Mouse (Mus musculus) midbrain, embryonic 10.5 days (tissue): ENCODE data around the gene Aph1a. TPM values are rescaled to one million over a fixed set of nuclear protein-coding genes. Genes with fewer than 3 reads are reported as not detected.
"Not testable (repeated sequence)": the region's sequence is repeated elsewhere in the genome, so short reads cannot be mapped to it uniquely, and the experiment has no call there.

Experiments used
- DNase-seq: peaks from one replicate; pipeline ENCODE4 v3.0.0-alpha.2; 2017; ENCODE audit warnings: low spot score
- H3K27ac ChIP-seq: fragments of 300-500 bp; sonication (generic); replicated peaks from 2 replicates; pipeline ENCODE4 v1.5.1; 2016; ENCODE audit warnings: mild to moderate bottlenecking
- H3K27me3 ChIP-seq: fragments of 300-500 bp; sonication (generic); 2 replicates; pipeline ENCODE4 v1.6.1; 2016; ENCODE audit warnings: low read depth, mild to moderate bottlenecking; ENCODE audit not compliant: poor library complexity, severe bottlenecking
- H3K36me3 ChIP-seq: fragments of 300-500 bp; sonication (generic); 2 replicates; pipeline ENCODE4 v1.6.1; 2016; ENCODE audit warnings: mild to moderate bottlenecking, moderate library complexity
- H3K4me1 ChIP-seq: fragments of 300-500 bp; sonication (generic); 2 replicates; pipeline ENCODE4 v1.6.1; 2016
- H3K4me3 ChIP-seq: fragments of 300-500 bp; sonication (generic); 2 replicates; pipeline ENCODE4 v1.5.1; 2016; ENCODE audit warnings: mild to moderate bottlenecking, moderate library complexity
- H3K9me3 ChIP-seq: fragments of 300-500 bp; sonication (generic); replicated peaks from 2 replicates; pipeline ENCODE4 v1.6.1; 2016; ENCODE audit warnings: mild to moderate bottlenecking
- WGBS: fragments of 180-500 bp; shearing (Covaris S2); methylation state at CpG from one replicate; pipeline ENCODE4 v1.1.7; 2016; 5-methylcytosine and 5-hydroxymethylcytosine counted together
- polyA plus RNA-seq: library from polyadenylated mRNA; unstranded; fragments of >200 nt; fragmentation: Nextera tagmentation; extraction: Ambion mirVana; gene quantifications from 2 replicates; pipeline ENCODE4 v1.2.1, GENCODE M21; 2016

Gene Aph1a
- polyA plus RNA-seq, 1 experiment from 2014 or later = 31.1 TPM

DNA sequence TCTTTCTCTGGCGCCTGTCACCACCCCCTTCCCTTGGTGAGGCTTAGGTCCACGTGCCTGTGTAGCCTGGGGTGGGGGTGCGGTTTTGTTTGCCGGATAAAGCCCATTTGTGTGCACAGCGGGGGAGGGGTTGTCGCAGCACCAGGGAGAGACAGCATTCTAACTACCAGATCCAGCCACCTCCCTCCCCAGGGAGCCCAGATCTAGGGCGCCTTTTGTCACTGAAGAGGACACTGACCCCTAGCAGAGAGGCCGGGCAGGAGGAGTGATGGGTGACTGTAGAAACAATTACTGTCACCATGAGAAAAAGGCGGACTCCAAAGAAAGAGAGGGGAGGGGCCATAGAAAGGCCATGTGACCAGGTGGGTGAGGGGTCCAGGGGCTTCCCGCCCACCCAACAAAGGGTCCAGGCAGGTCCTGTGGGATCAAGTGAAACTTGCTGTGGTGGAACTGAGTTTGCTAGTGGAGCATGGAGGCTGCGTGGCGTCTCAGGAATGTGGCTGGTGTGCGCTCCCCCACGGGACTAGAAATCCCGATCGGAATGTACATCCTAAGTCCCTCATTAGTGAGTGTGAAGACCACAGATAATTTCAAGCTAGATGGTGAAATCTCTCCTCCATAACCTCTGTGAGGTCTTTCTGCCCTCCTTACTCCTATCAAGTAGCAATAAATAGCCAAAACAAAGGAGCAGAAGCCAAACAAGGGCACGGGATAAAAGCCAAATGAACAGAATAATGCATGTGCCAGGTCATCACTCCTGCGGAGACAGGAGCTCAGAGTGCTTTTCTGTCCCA lies 11.6 kb downstream of the Aph1a start:
- H3K27me3 ChIP-seq = peaks cover 10% of the 10 kb centered on the region
- peaks cover 59% of the 10 kb centered on the region for H3K4me1 ChIP-seq
- H3K27ac ChIP-seq = peak overlapping the region; percentile 93
- no peaks in the 10 kb centered on the region for H3K9me3 ChIP-seq
- WGBS = 0% methylated on average over 18 of the region's 18 CpGs
- peaks cover 16% of the 10 kb centered on the region for H3K36me3 ChIP-seq
- H3K4me3 ChIP-seq = peak overlapping the region; percentile 59
- peak; percentile 83 for DNase-seq

DNA sequence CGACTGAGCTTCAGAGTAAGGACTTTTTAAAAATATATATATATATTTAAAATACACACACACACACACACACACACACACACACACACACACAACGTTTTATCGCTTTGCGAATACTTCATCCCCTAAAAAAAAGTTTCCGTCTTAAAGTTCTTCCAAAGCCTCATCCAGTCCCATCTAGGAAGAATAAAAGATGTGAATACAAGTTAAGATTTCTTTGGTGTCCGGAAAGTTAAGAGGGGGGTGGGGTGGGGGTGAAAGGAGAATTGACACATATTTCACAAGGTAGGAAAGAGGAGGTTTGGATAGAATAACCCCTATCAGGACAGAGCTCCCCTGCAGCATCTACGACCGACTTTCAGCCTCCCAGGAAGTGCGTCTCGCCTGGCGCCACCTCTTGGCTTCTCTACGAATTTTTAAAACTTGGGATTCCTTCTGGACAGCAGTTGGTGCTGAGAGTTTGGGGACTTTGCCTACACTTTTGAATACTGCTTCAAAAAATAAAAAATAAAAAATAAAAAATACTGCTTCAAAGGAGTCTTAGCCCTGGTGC lies 12.2 kb downstream of the Aph1a start:
- peaks cover 10% of the 10 kb centered on the region for H3K27me3 ChIP-seq
- peak; percentile 71 for DNase-seq
- peak overlapping the region; percentile 59 for H3K4me3 ChIP-seq
- H3K4me1 ChIP-seq = peaks cover 59% of the 10 kb centered on the region
- peaks cover 10% of the 10 kb centered on the region for H3K36me3 ChIP-seq
- 2% methylated on average over 12 of the region's 12 CpGs for WGBS
- H3K27ac ChIP-seq = peak overlapping the region; percentile 93
- H3K9me3 ChIP-seq = no peaks in the 10 kb centered on the region

DNA sequence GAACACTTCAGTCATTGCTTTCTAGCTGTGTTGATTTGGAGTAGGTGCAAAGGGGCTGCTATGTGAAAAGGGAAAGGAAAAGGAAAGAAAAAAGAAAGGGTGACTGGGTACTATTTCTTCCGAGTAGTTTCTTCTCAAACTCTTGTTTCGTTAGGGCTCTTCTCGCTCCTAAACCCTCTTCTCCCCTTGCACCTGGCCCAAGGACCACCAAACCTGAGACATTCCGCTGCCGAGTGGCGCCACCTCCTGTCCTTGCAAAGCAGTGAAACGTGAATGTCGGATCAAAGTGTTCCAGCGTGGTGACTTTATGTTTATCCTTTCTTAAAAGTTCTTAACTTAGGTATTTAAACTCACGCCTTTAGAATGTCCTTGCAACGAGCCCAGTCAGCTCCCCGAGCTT lies 13.1 kb downstream of the Aph1a start:
- peaks cover 10% of the 10 kb centered on the region for H3K27me3 ChIP-seq
- WGBS = under 1% methylated on average over 12 of the region's 12 CpGs
- H3K36me3 ChIP-seq = peaks cover 1% of the 10 kb centered on the region
- H3K4me3 ChIP-seq = peak overlapping the region; percentile 59
- no peaks in the 10 kb centered on the region for H3K9me3 ChIP-seq
- H3K4me1 ChIP-seq = peaks cover 53% of the 10 kb centered on the region
- DNase-seq = peak; percentile 64
- 0 out of 2 replicates have a peak overlapping the region, but pooled peaks have one; percentile 93 for H3K27ac ChIP-seq

DNA sequence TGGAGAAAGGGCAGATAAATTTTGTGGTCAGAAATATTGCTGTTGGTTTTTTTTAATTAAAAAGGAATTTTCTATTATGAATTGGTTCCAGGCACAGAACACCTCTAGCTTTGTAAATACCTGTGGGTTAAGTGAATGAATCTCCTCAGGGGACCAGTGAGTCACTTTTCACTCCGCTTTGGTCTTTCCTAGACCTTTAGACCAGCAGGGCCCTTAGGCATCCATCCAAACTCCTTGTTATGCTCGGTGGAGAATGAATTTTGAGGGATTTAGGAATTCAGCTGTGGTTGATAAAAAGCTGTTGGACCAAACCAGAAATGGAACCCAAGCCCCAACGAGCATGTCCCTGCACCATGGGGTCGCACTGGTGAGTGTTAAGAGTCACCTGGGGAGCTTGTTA lies 13.8 kb downstream of the Aph1a start:
- Histone ChIP-seq H3K27ac (no peak overlapping the region), H3K27me3 (peaks cover 10% of the 10 kb centered on the region), H3K4me3 (no peak overlapping the region), H3K9me3 (no peaks in the 10 kb centered on the region), H3K36me3 (no peaks in the 10 kb centered on the region), H3K4me1 (peaks cover 46% of the 10 kb centered on the region)
- no peak for DNase-seq
- WGBS = 54% methylated on average over 4 of the region's 4 CpGs

DNA sequence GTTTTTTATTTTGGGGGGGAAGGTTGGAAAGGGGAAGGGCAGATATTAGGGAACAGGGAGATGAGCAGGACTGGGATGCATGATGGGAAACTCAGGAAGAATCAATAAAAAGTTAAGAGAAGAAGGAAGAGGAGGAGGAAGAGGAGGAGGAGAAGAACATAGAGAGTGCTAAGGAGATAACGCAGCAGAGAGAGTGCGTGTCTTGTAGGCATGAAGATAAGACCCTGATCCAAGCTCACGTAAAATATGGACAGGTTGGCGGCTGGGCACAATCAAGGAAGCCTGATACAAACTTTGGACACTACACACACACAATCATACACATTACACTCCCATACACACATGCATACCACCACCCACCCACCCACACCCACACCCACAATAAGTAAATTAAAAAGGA lies 20.9 kb downstream of the Aph1a start:
- WGBS = 92% methylated on average over 4 of the region's 4 CpGs
- Histone ChIP-seq H3K27ac (no peak overlapping the region), H3K9me3 (no peaks in the 10 kb centered on the region), H3K4me3 (no peak overlapping the region), H3K27me3 (no peaks in the 10 kb centered on the region), H3K4me1 (no peaks in the 10 kb centered on the region), H3K36me3 (no peaks in the 10 kb centered on the region)
- no peak for DNase-seq

DNA sequence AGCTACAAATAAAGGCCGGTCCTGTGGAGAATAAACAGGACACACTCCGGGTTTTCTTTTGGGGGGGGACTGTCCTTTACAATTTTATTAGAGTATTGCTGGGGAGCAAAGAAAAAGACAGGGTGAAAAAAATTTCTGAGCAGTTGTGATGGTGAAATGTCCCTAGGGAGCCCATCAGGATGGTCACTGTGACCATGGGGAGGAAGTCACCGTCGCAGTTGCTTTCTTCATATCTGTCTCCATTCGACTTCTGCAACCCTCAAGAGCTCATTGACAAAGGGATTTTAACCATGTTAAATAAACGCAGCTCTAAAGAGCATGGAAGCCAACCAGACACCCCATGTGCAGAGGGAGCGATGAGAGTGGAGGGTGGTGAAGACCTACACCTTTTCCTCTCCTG lies 23.0 kb downstream of the Aph1a start:
- H3K27ac ChIP-seq = no peak overlapping the region
- H3K4me3 ChIP-seq = no peak overlapping the region
- peaks cover 6% of the 10 kb centered on the region; the same call in 1 of the 2 replicates for H3K4me1 ChIP-seq
- H3K36me3 ChIP-seq = no peaks in the 10 kb centered on the region
- no peaks in the 10 kb centered on the region for H3K9me3 ChIP-seq
- no peak for DNase-seq
- 80% methylated on average over 7 of the region's 7 CpGs for WGBS
- H3K27me3 ChIP-seq = no peaks in the 10 kb centered on the region

DNA sequence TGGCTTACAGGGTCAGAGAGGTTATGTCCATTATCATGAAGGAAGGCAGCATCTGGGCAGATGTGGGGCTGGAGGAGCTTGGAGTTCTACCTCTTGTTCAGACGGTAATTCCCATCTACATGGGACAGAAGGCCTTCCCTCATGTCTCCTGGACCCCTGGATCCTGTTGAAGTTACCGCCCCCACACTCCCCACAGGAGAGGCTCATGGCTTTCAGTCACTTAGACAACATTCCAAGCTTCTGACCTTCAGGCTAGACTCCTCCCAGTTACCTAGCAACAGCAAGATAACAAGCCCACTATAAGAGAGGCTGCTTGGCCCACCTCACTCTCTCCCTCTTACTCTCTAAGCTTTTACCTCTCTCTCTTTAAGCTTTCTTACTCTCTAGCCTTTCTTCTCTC lies 26.8 kb downstream of the Aph1a start:
- H3K36me3 ChIP-seq, DNase-seq, H3K9me3 ChIP-seq, H3K4me1 ChIP-seq, H3K27me3 ChIP-seq, H3K4me3 ChIP-seq, H3K27ac ChIP-seq: not testable (repeated sequence)
- 74% methylated on average over 2 of the region's 2 CpGs for WGBS

DNA sequence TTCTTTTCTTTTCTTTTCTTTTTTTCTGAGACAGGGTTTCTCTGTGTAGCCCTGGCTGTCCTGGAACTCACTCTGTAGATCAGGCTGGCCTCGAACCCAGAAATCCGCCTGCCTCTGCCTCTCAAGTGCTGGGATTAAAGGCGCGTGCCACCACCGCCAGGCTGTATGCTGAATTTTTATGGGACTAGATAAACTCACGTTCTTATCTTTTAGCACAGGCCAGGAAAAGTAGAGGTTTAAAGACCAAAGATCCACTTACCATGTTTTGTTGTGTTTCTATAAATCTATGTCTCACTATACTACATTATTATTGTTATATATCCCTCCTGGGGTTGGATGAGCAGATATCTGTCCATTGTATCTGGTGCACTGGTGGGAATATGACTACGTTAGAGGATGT lies 29.7 kb downstream of the Aph1a start:
- H3K27ac ChIP-seq, H3K4me1 ChIP-seq, H3K9me3 ChIP-seq, H3K36me3 ChIP-seq, DNase-seq, H3K27me3 ChIP-seq, H3K4me3 ChIP-seq: not testable (repeated sequence)
- WGBS = 90% methylated on average over 7 of the region's 7 CpGs

DNA sequence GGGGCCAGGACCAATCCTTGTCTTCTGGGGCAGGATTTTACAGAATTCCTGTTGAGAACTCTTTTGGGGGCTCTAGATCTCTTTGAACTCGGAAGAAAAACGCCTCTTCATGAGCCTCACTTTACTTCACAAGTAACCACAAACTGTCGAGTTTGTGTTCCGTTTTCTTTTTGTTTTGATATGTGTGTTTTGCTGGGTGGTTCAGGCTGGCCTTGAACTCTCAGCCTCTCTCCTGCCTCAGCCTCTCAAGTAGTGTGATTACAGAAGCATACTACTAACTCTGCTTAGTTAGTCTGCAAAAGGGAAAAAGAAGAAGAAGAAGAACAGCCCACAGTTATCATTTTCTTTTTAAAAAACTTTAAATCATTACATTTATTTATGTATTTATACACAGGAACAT lies 30.4 kb downstream of the Aph1a start:
- H3K4me1 ChIP-seq = peaks cover 6% of the 10 kb centered on the region; the same call in 1 of the 2 replicates
- WGBS = 74% methylated on average over 4 of the region's 4 CpGs
- DNase-seq = no peak
- no peaks in the 10 kb centered on the region for H3K36me3 ChIP-seq
- H3K27me3 ChIP-seq = no peaks in the 10 kb centered on the region
- no peaks in the 10 kb centered on the region for H3K9me3 ChIP-seq
- H3K27ac ChIP-seq = no peak overlapping the region
- H3K4me3 ChIP-seq = no peak overlapping the region

DNA sequence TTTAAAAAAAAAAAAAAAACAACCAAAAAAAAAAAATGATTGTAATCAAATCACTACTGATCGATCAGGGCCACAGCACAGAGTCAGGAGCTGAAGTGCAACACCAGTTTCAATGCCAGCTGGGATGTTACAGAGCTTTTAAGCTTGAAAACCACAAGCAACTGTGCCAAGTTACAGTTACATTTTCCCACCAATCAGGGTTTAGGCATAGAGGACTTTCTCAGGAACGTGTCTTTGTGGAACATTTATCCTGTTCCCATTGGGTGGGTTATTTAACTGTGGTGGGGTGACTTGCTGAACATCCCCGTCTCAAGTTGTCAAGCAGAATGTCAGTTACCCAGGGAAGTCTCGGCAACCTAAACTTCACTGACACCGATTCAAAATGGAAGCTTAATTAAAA lies 31.3 kb downstream of the Aph1a start:
- no peak overlapping the region for H3K4me3 ChIP-seq
- WGBS = 87% methylated on average over 5 of the region's 5 CpGs
- no peaks in the 10 kb centered on the region for H3K36me3 ChIP-seq
- H3K27me3 ChIP-seq = no peaks in the 10 kb centered on the region
- no peak for DNase-seq
- no peaks in the 10 kb centered on the region for H3K9me3 ChIP-seq
- peaks cover 6% of the 10 kb centered on the region; the same call in 1 of the 2 replicates for H3K4me1 ChIP-seq
- H3K27ac ChIP-seq = no peak overlapping the region

DNA sequence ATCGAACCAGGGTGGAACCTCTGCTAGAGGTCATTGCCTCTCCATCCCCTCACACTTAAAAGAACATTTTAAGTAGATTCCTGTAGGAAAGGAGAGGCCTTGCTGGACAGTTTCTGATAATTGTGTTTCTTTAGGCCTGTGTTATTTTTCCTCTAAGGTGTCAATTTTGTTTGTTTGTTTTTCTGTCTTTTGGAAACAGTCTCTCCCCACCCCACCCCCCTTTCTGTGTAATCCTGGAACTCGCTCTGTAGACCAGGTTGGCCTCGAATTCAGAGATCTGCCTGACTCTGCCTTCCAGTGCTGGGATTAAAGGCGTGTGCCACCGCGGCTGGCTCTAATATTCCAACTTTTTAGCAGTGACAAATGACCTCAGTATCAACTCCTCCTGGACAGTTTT lies 34.5 kb downstream of the Aph1a start:
- peak overlapping the region; percentile 99 for H3K27ac ChIP-seq
- 75% methylated on average over 6 of the region's 6 CpGs for WGBS
- peaks cover 12% of the 10 kb centered on the region for H3K36me3 ChIP-seq
- peaks cover 26% of the 10 kb centered on the region for H3K4me1 ChIP-seq
- DNase-seq = no peak
- no peaks in the 10 kb centered on the region for H3K27me3 ChIP-seq
- H3K4me3 ChIP-seq = peak overlapping the region; percentile 88
- H3K9me3 ChIP-seq = no peaks in the 10 kb centered on the region

DNA sequence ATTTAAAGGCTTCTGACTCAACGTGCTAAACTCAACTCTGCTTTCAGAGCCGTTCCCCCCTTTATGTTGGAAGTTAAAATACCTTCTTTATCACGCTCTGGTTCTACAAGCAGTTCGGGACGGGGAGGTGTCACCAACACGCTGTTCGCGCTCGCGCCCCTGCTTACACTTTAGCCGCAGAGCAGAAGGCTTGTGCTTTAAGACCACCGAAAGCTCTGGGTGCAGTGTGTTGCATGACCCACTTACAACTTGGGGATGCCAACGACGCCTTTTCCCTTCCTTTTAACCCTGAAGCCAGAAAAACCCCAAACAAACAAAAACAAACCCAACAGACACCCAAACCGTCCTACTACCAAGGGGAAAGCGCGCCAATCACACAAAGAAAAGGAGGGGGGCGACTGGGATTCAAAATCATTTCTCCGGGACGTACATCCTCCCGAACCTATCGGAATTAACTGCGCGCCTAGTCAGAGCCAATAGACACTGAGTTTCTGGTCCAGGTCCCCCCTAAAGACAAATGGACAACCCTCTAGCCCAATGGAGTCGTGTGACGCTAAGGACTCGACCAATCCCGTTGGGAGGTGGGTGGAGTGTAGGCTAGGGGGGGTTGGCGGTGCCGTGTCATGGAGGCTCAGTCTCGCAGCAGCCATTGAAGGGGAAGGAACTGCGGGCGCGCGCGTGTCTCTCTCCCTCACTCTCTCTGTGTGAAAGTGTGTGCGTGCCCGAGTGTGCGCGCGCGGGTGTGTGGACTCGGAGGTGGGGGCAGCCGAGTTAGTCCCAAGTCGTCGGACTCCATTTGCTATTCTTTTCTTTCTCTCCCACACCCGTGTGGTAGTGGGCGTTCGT lies 35.1 kb downstream of the Aph1a start, which contains the start of gene Anp32e:
Gene Anp32e (plus strand): TSS at position 589 of the 846 bp plus-strand sequence.
- Histone ChIP-seq H3K27me3 (no peaks in the 10 kb centered on the region), H3K36me3 (peaks cover 18% of the 10 kb centered on the region), H3K4me1 (peaks cover 26% of the 10 kb centered on the region), H3K9me3 (no peaks in the 10 kb centered on the region), H3K27ac (peak within 1 kb of the TSS; percentile 99), H3K4me3 (peak within 1 kb of the TSS; percentile 88)
- WGBS = under 1% methylated on average over 49 of the region's 49 CpGs
- DNase-seq = peak; percentile 96
